Mouse (Mus musculus): ENCODE data around the gene Astn2. TPM values are rescaled to one million over a fixed set of nuclear protein-coding genes. Genes with fewer than 3 reads are reported as not detected.

The Astn2 gene
- total RNA-seq, 2 experiments from 2014 or later = 0.72 to 0.81 TPM

GRCm38 (mm10) chr4:65491541-65491940 lies 912.9 kb downstream of the Astn2 start:
- intact Hi-C loops (cut with DNase I) = no loop called here
- DNase-seq = no peak

- no peak for DNase-seq
- intact Hi-C loops (cut with DNase I) = no loop called here
These were observed 914.7 kb downstream of the Astn2 start for GRCm38 (mm10) chr4:65489711-65490110.

DNA sequence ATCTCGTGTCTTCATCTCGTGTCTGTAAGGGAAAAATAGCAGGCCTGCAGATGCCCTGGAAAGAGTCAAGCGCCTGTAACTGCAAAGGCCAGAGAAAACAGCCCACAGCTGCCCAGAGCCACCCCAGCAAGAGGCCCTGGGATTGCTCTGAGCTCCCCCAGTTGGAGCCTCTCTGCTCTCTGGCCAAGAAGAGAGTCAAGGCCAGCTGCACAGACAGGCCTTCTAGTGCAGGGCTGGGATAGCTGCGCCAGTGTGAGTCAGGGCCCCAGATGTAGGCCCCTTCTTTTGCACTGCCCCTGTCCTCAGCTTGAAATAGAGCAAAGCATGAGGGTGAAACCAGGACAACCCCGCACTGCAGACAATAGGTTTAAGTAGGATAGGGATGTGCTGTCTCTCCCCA lies 922.8 kb downstream of the Astn2 start:
- intact Hi-C loops (cut with DNase I) = no loop called here
- DNase-seq = peak; percentile 23 to 26

DNA sequence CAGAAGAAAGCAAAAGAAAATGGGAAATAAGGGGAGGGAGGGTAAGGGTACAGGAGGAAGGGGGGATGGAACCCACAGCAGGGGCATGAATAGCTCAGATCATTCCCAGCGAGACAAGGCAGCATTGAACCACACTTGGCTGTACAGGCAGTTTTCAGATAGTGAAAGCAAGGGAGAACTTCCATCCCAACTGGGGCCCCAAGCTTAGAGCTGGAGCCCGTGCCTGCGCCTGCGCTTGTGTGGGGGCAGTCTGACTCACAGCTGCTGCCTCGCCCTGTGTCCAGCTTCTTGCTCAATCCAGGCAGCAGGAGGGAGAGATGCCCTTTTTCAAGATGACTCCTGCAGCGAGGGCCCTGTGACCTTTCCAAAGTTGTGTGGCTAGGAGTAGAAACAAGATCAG lies 927.3 kb downstream of the Astn2 start:
- DNase-seq = peak; percentile 56 to 62
- intact Hi-C loops (cut with DNase I) = no loop called here

- DNase-seq = no peak
- intact Hi-C loops (cut with DNase I) = no loop called here
These were observed 928.4 kb downstream of the Astn2 start for GRCm38 (mm10) chr4:65475925-65476560.

GRCm38 (mm10) chr4:65473141-65473540 lies 931.3 kb downstream of the Astn2 start:
- no peak for DNase-seq
- intact Hi-C loops (cut with DNase I) = no loop called here

- intact Hi-C loops (cut with DNase I) = no loop called here
- DNase-seq = no peak
These were observed 955.2 kb downstream of the Astn2 start for GRCm38 (mm10) chr4:65449171-65449570.

GRCm38 (mm10) chr4:65441746-65442145 lies 962.7 kb downstream of the Astn2 start:
- no peak for DNase-seq
- intact Hi-C loops (cut with DNase I) = no loop called here

DNA sequence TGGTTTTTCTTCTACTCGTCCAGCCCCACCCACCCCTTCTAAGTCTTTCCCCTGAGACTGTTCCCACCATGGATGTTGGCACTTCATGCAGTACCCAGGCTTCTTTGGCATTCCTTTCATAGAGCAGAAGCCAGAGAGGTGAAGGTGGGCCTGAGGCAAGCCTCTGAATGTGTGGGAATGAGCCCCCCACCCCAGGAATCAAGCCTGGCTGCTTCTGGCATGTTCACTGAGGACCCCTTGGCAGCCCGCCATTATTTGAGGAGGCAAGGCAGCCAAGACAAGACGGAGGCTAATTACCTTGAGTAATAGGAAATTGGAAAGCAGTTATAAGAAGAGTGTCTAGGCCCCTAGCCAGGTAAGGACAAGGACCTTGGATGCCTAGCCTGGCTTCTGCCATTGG lies 973.6 kb downstream of the Astn2 start:
- intact Hi-C loops (cut with DNase I) = no loop called here
- no peak for DNase-seq

DNA sequence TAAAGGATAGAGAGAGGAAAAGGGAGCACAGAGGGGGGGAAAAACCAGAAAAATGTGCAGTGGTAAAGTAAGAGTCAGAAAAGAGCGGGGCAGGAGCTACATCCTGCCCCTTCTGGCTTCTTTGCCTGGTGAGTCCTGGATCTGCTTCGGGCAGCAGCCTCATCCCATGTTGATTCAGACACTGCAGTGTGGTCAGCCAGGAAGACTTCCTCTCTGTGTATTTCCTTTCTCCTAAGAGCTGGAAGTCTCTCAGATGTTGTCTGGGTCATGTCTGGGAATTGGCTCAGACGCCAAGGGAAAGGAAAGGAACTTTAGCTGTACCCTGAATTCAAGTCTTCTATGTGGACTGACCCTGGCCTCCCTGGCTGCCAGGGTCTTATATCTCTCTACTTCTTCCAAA lies 976.9 kb downstream of the Astn2 start:
- no peak for DNase-seq
- intact Hi-C loops (cut with DNase I) = no loop called here

DNA sequence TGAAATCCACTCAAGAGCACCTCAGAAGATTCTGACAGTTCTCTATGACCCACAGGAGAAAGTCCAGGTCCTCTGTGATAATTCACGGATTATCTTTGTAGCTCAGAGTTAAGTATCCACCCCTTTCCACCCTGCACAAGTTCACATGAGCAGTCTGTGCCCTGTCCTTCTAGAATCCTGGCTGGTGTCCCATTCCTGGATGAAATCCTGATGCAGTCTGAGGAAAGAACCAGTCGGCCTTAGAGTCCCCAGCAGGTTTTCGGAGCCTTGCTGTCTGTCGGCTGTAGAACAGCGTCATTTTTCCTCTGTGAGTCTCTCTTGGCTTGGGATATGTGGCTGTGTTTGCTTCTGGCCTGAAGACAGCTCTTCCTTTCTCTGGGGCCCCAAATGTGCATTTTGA lies 978.0 kb downstream of the Astn2 start:
- intact Hi-C loops (cut with DNase I) = no loop called here
- peak in 1 of 2 experiments; percentile 16 for DNase-seq

DNA sequence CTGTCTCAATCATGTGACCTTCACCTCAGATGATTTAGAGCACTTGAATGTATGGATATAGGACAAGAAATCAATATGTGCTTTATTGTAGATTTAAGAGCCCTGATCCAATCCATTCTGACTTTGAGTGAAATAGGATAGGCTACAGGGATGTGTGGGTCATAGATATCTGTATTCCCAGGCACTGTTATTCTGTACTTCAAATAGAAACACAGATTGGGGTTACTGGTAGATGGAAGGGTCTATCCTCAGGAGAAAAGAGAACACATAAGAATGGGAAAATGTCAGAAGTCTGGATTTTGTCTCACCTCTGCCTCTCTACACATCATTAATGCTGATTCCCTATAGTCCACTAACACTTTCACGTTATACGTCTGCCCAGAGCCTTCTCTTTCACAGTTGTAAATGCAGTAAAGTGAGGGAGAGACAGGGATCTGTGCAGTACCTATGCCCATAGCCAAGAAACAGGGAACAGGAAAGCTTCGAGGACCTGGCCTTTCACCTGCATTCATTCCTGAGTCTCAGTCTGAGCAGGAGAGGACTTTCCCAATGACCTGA lies 981.3 kb downstream of the Astn2 start:
- intact Hi-C loops (cut with DNase I) = no loop called here
- DNase-seq = no peak

DNA sequence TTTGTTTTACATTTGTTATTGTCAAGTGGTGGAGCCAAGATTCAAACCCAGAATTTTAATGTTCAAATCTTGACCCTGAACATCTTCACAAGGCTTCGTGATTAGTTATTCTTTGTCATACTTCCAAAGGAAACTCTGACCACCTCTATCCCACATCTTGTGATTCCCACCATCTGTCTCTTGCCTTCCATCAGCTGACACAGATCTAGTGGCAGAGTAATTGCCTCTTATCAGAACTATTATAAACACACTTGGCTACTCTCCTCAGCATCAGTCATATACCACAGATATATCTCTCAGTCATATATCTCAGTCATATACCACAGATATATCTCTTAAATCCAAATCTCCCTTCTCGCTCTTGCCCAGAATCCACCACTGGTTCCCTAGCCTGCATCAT lies 983.1 kb downstream of the Astn2 start:
- DNase-seq = no peak
- intact Hi-C loops (cut with DNase I) = no loop called here

GRCm38 (mm10) chr4:65420511-65420931 lies 983.9 kb downstream of the Astn2 start:
- peak in 1 of 2 experiments; percentile 6 for DNase-seq
- intact Hi-C loops (cut with DNase I) = no loop called here

DNA sequence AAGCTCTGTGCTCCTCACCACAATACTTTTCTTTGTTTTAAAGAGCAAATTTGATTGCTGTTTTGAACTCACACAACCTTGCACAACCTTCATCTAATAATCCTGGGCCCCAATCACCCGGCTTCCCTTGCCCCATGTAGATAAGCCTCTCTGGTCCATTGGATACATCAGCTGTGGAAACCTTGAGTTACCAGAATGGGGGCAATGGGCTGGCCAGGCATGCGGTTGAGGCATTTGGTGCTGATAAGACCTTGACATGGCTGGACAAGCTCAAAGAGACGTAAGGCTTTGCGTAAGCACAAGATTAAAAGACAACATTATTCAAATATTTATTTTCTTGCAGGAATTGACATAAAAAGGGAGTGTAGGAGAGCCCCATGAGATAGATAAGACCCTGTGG lies 988.9 kb downstream of the Astn2 start:
- intact Hi-C loops (cut with DNase I) = no loop called here
- DNase-seq = no peak

DNA sequence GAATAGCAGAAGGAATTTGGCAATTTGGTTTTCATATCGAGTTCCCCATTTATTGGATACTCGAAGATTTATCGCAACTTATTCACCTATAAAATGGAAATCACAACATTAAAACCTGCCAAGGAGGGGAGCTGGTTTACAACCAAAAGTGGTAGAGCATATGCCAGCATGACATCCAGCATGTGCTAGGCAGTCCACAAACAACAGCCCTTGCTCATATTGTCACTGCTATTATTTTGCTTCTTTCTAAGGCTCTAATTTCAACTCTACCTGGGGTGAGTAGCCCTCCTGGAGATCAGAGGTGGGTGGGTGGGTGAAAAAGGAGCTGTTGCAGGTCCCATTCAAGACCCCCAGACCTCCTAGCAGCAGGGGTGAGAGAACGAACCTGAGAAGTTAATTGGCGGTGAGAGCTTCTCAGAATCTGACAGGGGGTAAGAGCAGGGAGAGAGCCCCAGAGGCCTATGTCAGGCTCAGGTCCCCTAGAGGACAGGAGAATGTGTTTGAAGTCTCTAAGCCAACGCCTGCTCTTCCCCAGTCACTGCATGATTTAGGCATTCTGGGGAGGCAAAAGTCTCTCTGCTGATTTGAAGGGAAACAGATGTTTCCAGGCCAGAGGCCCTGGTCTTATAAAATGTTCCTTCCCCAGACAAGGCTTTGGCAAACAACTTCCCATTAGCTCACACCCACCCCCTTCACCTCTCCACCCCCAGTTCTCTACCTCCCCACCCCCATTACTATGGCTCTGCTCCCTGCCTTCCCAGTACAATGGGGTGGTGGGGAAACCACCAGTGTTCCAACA lies 1001.4 kb downstream of the Astn2 start:
- no peak for DNase-seq

DNA sequence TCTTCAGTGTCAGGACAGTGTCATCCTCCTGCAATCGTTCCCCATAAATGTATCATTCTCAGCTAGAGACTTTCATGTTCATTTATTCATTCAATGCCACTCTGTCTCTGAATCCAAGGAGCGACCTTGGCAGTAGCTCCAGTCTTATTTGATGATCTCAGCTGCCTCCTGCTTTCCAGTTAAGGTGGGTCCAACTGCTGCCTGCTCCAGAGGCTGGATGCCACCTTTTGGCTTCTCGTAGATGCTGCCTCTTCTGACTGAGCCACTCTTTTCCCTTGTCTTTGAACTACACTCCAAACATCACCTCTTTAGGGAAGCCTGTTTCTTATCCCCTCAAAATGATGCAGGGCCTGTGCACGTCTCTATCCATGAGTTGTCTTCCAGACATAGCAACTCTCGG lies 1002.1 kb downstream of the Astn2 start:
- intact Hi-C loops (cut with DNase I) = no loop called here
- DNase-seq = no peak

More for the DNA sequence above, 1001.4 kb downstream of the Astn2 start:
- intact Hi-C loops (cut with DNase I) = no loop called here

- no peak for DNase-seq
These were observed 1005.0 kb downstream of the Astn2 start for GRCm38 (mm10) chr4:65399457-65399856.

DNA sequence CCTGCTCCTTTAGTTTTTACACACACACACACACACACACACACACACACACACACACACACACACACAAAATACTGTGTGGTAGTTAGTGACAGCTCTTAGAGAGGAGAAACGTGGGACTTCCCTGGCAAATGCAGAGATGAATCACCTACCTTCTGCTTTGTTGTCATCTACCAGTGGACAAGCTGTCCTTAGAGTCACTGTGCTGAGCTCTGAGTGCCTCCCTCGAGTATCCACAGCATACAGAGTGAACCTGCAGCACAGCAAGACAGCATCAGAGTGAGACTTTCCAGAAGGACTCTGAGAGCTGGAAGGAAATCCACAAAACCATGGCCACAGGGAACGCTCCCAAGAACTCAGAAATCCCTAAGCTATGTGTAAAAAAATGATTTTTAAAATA lies 1007.6 kb downstream of the Astn2 start:
- DNase-seq = no peak
- intact Hi-C loops (cut with DNase I) = no loop called here

More at GRCm38 (mm10) chr4:65399457-65399856, 1005.0 kb downstream of the Astn2 start:
- intact Hi-C loops (cut with DNase I) = no loop called here

GRCm38 (mm10) chr4:65391001-65391400 lies 1013.4 kb downstream of the Astn2 start:
- intact Hi-C loops (cut with DNase I) = no loop called here

DNA sequence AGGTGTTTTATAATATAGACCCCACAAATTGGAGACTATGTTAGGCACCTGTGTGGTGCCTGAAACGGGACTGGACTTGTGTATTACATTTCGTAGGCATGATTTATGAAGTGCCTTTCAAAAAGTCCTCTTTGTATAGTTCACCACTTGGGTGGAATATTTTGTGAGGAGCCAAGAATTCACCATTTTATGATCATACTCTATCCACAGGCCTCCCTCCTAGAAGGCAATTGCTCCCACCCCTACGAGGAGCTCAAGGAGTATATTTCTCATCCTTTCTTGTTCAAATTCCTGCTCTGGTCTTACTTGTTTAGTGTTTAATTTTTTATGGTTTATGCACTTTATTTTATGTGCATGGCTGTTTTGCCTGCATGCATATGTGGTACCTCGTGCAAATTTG lies 1021.3 kb downstream of the Astn2 start:
- DNase-seq = no peak
- intact Hi-C loops (cut with DNase I) = no loop called here

More at GRCm38 (mm10) chr4:65391001-65391400, 1013.4 kb downstream of the Astn2 start:
- DNase-seq = no peak

- DNase-seq = no peak
- intact Hi-C loops (cut with DNase I) = no loop called here
These were observed 1025.0 kb downstream of the Astn2 start for GRCm38 (mm10) chr4:65379461-65379860.
